Mouse (Mus musculus): ENCODE measurements at regions not wholly inside any gene's neighbourhood (a gene's known extent, or its start where the extent isn't known, plus 50 kb on each side); places are given as distances from the start of the nearest gene placed in this dataset.
"Not testable (repeated sequence)": the region's sequence is repeated elsewhere in the genome, so short reads cannot be mapped to it uniquely, and the experiment has no call there.

DNA sequence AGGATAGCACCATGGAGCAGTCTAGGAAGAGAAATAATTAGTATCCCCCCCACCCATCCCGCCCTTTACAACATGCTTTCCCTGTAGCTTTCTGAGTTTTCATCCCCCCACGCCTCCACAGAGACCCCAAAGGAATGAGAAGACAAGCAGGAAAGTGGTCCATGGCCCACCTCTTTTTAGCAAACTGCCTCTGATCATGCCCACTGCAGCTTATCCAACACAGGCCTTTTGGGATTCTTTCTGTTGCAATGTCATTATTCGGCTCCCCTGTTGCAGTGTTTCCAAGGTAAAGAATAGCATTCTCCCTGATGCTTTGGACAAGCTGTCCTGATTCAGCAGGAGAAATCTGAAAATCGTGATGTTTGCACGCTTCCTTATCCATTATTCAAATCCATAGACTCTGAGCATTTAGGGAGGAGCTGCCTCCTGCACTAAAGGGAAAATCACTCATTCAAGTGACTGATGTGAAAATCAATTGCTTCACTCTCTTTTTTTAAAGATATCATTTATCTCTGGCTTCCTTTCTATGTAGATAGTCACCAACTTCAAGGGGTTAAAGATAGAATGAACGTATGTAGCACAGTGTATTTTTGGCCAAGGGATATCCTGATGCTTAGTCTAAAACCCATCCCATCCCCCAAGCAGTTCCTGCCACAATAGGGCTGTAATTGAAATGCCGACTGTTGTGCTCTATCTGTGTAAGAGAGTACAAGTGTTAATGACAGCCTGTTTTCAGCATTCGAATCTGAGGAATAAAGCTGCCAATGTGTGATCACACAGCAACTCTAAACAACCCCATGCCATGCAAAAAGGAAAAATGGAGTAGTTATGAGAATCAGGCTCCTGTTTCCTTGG lies 743.1 kb downstream of the Kcna4 start:
- DNase-seq = no peak

GRCm38 (mm10) chr2:108034882-108035281 lies 744.4 kb downstream of the Kcna4 start:
- no peak for DNase-seq

DNA sequence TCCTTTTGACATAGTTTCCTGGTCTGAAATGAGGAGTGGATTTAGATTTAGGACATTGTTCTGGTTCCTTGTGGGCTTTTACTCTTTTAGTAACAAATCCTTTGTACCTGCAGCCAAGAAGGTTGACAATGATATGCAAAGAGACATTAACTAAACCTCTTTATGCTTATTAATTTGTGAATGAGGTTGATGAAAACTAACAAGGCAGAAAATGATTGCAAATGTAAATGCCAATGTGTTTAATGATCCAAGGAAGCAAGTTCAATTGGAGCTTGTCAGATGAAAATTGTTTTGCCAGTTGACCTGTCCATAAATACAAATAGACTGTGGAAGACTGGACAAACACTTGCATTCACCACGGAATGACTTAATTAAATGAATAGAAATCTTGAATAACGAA lies 751.6 kb downstream of the Kcna4 start:
- no peak for DNase-seq

DNA sequence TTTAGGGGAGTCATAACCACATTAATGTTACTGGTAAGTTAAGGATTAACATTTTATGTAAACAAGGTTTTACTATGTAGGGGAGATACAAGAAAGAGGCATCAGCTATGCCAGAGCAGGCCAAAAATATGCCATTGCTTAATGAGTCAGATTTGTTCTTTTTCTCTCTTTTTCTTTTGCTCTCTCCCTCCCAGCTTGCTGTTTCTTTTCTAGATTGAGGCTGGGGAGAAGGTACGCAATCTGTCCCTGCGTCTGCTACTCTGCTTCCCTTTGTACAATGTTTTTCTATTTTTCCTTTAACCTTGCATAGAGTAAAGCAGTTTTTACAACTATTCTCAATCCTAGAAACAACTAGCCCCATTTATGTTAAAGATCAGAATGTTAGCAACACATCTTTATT lies 754.4 kb downstream of the Kcna4 start:
- no peak for DNase-seq

DNA sequence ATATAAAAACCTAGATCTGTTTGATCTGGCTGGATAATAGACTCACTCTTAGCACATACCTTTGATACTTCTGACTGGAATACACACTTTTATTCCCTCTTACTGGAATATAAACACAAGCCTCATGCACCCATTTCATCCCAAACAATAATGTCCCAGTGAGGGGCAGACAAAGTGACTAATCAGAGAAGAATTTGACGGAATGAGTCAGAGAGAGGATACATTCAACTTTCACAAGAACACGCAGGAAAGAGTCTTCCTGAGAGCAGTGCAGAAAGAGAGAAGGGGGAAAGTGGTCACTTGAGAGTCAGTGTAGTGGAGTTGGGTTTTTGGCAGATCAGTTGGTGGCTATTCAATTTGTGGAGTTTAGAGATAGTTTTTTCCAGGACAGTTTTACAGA lies 755.6 kb downstream of the Kcna4 start:
- DNase-seq = no peak

DNA sequence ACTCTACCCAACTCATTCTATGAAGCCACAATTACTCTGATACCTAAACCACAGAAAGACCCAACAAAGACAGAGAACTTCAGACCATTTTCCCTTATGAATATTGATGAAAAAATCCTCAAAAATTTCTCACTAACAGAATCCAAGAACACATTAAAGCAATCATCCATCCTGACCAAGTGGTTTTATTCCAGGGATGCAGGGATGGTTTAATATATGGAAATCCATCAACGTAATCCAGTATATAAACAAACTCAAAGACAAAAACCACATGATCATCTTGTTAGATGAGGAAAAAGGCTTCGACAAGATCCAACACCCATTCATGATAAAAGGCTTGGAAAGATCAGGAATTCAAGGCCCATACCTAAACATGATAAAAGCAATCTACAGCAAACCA lies 772.3 kb downstream of the Kcna4 start:
- DNase-seq = not testable (repeated sequence)

DNA sequence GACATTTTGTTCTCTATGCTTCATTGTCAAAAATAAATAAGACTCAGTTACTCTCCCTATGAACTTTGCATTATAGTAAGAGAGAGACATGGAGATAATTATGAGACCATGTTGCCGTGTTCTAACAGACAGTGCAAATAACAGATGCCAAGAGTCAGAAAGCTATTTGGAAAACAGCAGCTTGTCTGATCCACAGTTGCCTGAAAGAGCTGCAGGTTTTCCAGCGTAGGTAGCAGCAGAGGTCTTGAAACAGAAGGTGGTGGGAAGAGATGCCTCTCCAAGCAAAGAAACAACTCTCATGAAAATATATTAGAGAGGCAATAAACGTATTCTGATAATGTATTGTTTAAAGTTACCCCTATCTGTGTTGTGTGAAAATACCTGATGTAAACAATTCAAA lies 793.5 kb downstream of the Kcna4 start:
- no peak for DNase-seq

GRCm38 (mm10) chr2:108090266-108090665 lies 799.8 kb downstream of the Kcna4 start:
- no peak for DNase-seq

GRCm38 (mm10) chr2:108097026-108097425 lies 806.6 kb downstream of the Kcna4 start:
- no peak for DNase-seq

- DNase-seq = no peak
Measured at GRCm38 (mm10) chr2:108110140-108110539, 819.7 kb downstream of the Kcna4 start.

GRCm38 (mm10) chr2:108145694-108146093 lies 855.3 kb downstream of the Kcna4 start:
- DNase-seq = no peak

DNA sequence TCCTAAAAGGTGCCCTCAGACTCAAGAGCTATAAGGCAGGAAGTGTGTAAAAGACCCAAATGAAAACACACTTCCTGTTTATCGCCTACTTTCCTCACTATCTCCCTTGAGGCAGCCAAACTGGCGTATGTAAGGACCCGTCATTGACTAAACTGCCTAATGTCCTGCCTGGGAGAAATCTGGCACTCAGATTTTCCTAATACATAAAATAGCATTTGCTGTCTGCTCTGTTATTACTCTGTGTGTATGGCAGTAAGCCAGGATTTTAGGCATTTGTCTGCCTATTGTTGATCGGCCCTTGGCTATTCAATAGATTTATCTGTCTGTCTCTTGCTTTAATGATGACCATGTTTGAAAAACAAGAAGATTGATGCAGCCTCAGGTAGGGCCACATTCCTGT lies 857.8 kb downstream of the Kcna4 start:
- no peak for DNase-seq

DNA sequence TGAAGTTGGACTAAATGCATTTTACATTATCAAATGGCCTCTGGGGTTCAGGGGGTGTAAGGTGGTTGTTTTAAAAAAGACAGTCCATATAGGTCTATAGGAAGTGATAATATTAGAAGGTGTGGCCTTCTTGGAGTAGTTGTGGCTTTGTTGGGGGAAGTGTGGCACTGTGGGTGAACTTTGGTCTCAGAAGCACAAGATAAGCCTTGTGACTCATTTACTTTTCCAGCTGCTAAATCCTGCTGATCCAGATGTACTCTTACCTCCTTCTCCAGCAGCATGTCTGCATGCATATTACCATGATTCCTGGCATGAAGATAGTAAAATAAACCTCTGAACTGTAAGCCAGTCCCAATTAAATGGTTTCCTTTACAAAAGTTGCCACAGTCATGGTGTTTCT lies 865.8 kb downstream of the Kcna4 start:
- no peak for DNase-seq

- no peak for DNase-seq
Measured at GRCm38 (mm10) chr2:108157731-108158130, 867.3 kb downstream of the Kcna4 start.

GRCm38 (mm10) chr2:108158311-108158710 lies 867.9 kb downstream of the Kcna4 start:
- DNase-seq = no peak

GRCm38 (mm10) chr2:108160865-108161264 lies 870.4 kb downstream of the Kcna4 start:
- no peak for DNase-seq

- DNase-seq = no peak
Measured at GRCm38 (mm10) chr2:108165085-108165484, 874.6 kb downstream of the Kcna4 start.
